Mouse (Mus musculus) olfactory bulb, adult 2 months (tissue): ENCODE measurements around the gene Ryr1.

Experiments
- CTCF ChIP-seq: fragments of 200-500 bp; IDR thresholded peaks from 2 replicates; pipeline ENCODE4 v1.5.1; 2012; ENCODE audit warnings: low read depth, mild to moderate bottlenecking, low read length, moderate library complexity; ENCODE audit not compliant: insufficient read depth
- POLR2A ChIP-seq: fragments of 200-500 bp; IDR thresholded peaks from 2 replicates; pipeline ENCODE4 v1.6.1; 2012; ENCODE audit warnings: mild to moderate bottlenecking, low read depth, low read length, moderate library complexity; ENCODE audit not compliant: insufficient read depth

GRCm38 (mm10) chr7:29076977-29077376 lies 48.0 kb downstream of the Ryr1 start:
- TF ChIP-seq CTCF, result no peak
- no peak for TF ChIP-seq POLR2A
